Mouse (Mus musculus): ENCODE data around the gene Padi6.
A peak's percentile ranks its signal among the peaks of the same experiment; 100 is the strongest.

The Padi6 gene

DNA sequence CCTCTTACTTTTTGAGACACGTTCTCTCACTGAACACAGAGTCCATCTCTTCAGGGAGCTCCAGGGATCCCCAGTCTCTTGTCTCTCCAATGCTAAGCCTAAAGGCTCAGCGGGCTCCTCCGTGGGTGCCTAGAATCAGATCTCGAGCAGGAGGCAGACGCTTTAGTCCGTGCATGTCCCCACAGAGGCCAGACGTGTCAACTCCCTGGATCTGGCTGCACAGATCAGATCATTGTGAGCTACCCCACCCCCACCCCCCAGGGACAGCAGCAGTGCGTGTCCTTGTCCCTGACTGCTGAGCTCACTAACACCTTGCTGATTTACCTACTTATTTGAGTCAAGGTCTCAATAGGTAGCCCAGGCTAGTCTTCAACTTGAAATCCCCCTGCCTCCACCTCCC, 58.8 kb downstream of the Padi6 start:
- no peak for DNase-seq (ENCODE audit: low spot score)

DNA sequence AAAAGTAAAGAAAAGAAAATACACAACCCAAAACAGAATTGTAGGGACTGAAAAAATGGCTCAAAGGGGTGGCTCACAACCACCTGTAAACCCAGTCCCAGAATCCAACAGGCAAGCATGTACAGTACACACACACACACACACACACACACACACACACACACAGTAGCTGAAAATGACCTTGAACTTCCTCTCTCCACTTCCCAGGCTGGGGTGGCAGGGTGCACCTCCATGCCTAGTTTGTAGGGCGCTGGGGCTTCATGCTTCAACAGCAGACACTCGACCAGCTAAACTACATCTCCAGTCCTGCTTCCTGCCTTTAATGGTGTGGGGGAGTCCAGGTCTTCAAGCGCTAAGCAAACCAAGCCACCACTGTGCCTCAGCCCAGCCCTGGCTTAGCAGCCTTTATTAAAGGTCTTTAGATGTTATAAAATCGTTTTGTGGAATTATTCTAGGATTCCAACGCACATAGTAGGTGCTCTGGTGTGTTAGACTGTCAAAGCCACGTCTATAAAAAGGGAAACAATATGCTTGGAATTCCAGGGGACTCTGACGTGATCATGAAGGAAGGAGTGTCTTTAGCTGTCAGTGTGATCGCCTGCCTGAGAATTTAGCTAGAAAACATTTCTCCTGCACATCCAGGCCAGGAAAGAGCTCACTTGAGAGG, 61.6 kb downstream of the Padi6 start:
- DNase-seq (ENCODE audit: low spot score): no peak

DNA sequence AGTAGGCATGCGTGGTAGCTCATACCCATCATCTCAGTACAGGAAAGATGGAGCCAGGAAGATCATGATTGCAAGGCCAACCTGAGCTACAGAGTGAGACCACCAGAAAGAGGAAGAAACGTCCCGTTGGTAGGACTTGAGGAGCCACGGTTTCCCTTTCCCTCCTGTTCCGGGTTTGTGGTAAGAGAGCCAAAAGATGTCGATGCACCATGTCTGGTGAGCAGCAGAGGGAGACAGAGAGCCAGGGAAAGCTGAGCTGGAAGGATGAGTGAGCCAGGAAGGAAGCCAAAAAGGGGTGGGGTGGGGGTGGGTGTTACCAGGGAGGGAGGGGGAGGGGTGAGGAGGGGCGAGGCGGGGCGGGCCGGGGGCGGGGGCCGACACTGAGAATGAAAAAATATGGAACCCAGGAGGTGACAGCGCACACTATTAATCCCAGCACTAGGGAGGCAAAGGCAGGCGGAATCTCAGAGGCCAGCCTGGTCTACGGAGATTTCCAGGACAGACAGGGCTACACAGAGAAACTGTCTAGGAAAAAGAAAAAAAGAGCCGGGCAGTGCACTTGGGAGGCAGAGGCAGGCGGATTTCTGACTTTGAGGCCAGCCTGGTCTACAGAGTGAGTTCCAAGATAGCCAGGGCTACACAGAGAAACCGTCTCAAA, 62.6 kb downstream of the Padi6 start:
- peak; percentile 85 for DNase-seq (ENCODE audit: low spot score)

DNA sequence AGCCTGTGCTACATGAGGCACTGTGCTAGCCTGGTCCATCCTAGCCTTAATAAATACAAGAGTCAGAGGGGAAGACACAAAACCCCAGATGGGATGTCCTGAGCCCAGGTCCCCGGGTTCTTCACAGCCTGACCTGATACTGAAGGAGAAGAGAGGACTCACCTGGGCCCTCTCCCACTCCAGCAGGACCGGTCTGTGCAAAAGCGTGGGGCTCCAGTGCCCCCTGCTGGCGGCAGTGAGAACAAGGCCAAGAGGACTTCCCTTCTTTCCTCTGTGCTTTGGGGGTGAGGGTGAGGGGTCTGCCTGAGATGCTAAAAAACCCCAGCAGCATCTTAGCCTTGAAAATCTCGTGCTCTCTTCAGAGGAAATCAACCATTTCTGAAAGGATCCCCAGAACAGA, 63.4 kb downstream of the Padi6 start:
- peak; percentile 58 for DNase-seq (ENCODE audit: low spot score)
